Comparison of ENCODE assay signal across 21 mouse cellular contexts in genomic region chr11:98253807-98254206, GRCm38 (mm10).
"Had no signal": no experiment of that assay in that cellular context is flagged by ENCODE, and none has a peak within 500 bp of the region (broad histone marks: within the 10 kb centered on the region; RNA-seq: fewer than 3 reads in every experiment).

No protein-coding gene starts in this region.

- ATAC-seq: hindbrain, embryonic 16.5 days; hindbrain, postnatal 0 days; inflammation-experienced regulatory T-cells, adult 6 months; intestine, embryonic 15.5 days; intestine, embryonic 16.5 days; intestine, postnatal 0 days had no signal

- DNase-seq: heart, postnatal 10 days; heart, postnatal 14 days; heart, postnatal 36 days; heart, postnatal 4 days; kidney, adult 11 months; kidney, adult 18-20 months; kidney, adult 2 months; kidney, adult 8-10 months; kidney, postnatal 10 days; kidney, postnatal 14 days; kidney, postnatal 25 days; kidney, postnatal 36 days; kidney, postnatal 4 days; layer of hippocampus, adult 9-11 months; layer of hippocampus, postnatal 36 days had no signal
